Mouse (Mus musculus) fat pad, adult 2 months (tissue): ENCODE data around the gene Tmem221.

ENCODE experiments used
- DNase-seq: peaks from one replicate; pipeline ENCODE4 v3.0.0-alpha.2; 2011; ENCODE audit warnings: low read depth, low spot score; ENCODE audit errors: extremely low read depth

The Tmem221 gene

DNA sequence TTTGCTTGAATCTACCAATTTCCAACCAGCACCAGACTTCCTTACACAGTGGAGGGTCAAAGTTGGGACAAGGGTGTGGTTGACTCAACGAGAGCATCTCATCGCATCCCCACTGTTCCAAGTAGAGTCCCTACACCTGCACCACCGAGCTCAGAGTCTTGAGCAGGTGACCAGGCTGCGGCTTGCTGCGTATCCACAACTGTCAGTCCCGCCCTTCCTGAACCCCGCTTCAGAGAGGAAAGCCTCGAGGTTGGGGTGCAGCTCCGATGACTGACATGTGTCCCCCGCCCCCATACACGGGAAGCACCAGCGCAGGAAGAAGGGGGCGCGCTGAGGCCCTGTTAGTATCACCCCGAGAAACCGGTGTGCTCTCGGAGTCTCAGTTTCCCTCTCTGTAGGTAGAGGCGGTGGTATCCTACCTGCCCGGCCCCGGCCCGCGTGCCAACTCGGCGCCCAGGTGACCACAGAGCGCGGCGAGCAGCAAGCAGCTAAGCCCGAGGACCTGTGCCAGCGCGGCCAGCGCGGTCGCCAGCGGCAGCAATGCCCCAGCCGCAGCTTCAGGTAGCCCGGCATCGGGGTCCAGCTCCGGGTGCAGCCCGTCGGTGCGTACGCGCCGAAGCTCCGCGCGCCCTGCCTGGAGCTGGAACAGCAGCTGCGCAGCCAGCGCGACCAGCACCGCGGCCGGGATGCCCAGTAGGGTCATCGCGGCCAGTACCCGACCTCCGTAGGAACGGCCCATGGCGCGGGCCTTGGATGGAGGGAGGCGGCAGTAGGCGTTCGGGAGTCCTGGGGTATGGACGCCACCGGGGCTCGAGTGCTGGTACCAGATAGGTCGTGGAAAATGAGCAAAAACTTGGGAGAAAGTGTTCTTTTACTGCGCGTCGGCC lies at the start of gene Tmem221:
Gene Tmem221 (minus strand): TSS at position 801 of the 887 bp plus-strand sequence.
- no peak for DNase-seq

DNA sequence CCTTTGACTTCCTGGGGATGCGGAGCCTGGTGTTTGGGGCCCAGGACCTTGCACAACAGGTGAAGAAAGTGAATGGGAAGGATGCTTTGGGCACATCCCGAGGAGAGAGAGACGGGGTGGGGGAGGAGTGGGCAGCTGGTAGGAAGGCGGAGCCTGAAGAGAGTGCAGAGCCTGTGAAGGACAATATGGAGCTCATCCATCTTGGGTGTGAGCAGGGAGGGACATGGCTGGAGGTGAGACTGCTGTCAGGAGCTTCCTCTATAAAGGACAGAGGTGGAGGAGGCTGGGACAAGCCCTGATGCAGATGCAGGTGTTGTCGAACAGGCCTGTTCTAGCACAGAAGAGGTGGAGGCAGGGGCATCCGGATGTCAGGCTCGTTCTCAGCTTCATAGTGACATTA lies 45.4 kb upstream of the Tmem221 start:
- DNase-seq: no peak

DNA sequence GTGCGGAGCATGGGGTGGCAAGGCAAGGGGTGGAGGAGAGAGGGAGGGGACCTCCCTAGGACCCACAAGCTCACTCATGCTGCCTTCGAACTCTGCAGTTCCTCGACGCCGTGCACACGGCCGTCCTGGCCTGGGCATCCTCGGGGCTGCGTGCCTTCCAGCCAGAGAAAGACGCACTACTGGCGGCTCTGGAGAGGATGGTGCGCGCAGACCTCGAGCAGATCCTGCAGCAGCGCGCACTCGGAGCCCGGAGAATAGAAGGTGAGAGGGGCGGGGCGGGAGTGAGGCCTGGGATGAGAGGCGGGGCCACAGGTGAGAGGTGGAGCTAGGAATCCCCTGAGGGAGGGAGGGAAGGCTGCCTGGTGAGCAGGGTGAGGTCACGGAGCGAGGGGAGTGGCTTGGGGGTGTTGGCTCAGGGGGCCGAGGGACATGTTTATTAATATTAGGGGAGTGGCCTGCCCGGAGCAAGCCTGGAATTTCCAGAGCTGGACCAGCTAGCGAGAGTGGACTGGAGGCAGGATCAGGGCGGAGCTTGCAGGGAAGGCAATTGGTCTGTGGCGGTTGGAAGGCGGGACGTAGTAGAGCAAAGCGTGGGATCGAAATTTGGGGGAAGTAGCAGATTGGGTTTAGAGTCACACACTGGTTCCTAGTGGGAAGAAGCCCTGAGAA lies 44.1 kb upstream of the Tmem221 start:
- DNase-seq: no peak

DNA sequence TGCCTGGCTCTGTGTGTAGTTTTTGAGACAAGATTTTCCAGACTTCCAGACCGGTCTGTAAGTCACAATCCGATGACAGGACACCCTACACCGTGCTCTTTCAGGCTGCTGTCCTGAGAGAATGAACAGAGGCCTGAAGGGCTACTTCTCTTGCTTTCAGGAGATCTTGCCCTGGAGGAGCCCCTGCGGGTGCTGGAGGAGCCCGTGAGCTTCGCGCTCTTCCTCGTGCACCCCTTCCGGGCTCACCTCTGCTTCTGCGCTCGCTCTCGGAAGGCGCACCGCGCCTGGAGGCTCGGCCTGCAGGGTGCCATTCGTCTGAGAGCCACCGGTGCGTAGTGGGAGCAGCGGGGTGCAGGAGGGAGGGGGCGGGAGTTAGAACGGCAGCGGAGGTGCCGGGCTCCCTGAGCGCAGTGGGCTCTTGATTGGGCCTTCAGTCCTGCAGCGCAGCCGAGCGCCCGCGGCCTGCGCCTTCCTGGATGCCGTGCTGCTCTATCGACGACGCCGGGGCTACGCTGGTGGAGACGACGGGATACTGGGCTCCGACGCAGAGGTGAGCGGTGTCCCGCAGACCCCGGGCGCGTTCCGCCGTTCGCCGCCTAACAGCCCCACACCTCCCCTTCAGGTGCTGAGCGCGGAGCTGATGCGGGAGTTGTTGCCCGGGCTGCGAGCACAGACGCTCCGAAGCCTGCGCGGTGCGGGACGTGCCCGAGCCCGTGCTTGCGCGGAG lies 43.4 kb upstream of the Tmem221 start:
- no peak for DNase-seq

DNA sequence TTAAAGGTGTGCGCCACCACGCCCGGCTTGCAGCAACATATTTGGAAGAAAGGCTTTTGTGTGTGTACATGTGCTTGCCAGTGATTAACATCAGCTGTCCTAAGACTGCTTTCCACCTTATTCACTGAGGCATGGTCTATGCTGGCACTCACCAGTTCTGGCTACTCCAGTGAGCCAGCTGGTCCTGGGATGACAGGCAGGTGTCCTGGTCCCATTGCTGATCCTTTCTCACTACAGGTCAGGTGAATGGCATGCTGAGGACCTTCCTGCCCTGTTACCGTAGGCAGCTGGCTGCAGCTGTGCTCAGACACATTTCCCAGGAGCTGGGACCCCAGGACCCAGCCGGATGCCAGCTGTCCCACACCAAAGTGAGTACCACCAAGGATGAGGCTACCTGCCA lies 40.2 kb upstream of the Tmem221 start:
- DNase-seq: no peak

DNA sequence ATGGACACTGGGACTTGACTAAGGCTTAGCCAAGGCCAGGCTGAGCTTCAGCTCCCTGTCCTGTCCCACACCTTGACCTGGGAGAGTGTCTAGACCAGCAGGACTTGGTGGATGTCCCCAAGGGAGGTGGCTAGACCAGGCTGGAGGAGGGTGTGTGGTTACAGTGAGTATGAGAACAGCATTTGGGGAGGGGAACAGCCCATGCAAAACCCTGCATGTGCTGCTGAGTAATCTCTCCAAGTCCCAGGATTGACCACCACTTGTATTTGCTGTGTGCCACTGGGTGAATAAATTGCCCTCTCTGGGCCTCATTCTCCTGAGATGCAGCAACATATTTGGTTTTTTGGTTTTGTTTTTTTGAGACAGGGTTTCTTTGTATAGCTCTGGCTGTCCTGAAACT lies 39.7 kb upstream of the Tmem221 start:
- no peak for DNase-seq

DNA sequence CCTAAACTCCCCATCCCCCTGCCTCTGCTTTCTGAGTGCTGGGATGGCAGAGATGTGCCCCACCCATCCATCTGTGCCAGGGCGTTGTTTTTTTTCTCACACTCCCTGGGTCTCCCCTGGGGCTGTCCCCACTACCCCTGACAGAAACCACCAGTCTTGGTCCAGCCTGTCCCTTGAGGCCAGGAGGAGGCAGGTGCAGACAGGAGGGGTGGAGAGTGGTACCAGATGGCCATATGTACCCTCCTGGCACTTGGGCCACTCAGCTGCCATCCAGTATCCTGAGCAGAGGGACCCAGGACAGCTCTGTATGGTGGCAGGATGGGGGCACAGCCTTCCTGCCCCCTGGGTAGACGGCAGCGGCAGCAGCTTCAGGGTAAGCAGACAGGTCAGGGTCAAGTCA lies 38.8 kb upstream of the Tmem221 start, which contains the start of gene Fam129c:
Gene Fam129c (plus strand): TSS at position 198 of the 400 bp plus-strand sequence.
- DNase-seq: no peak

DNA sequence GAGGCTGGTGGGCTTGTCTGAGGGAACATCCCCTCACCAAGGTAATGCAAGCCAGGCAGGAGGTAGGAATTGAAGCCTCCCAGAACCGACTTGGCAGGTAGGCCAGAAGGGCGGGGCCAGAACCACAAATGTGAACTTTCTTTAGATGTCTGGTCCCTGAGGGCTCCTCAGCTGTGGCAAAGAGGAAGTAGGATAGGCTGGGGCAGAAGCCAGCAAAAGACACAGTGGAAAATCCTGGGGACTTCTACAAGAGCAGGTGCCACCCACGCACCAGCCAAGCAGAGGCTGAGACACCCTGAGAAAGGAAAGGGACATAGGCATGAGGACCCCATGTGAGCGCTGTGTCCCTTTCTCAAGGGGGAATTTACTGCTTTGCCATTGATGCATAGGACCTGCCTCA lies 38.1 kb upstream of the Tmem221 start:
- DNase-seq: no peak

DNA sequence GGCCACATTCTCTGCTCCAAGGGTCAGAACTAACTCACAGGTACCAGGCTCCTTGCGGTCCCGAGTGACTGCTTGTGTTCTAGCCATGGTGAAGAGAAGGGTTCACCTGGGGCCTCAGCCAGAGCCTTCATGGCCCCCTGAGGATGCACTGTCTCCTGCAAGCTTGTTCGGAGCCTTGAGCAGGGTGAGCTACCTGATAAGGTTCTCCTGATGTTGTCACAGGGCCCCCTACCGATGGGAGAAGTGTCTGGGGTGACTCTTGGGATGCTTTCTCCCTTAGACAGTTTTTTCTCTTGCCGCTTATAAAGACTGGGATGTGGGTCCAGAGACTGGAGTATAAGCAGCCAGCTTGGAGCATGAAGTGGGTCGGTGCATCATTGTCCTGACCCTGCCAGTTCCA lies 37.7 kb upstream of the Tmem221 start:
- DNase-seq: no peak

DNA sequence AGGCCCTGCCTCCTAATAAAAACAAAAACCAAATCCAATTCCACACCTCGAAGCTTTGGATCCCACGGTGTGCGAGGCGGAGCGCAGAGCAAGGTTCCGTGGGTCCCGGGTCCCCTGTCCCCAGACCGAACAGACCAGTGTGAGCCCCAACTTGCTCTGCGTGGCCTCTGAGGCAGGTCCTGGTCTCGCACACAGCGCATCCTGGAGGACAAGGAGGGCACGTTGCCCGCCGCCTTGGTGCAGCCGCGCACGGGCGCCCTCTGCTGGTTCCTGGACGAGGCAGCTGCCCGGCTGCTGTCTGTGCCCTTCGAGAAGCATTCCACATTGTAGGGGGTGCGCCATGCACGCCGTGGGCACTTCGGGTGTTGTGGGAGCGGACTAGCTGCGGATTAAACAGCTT lies 37.2 kb upstream of the Tmem221 start:
- no peak for DNase-seq

DNA sequence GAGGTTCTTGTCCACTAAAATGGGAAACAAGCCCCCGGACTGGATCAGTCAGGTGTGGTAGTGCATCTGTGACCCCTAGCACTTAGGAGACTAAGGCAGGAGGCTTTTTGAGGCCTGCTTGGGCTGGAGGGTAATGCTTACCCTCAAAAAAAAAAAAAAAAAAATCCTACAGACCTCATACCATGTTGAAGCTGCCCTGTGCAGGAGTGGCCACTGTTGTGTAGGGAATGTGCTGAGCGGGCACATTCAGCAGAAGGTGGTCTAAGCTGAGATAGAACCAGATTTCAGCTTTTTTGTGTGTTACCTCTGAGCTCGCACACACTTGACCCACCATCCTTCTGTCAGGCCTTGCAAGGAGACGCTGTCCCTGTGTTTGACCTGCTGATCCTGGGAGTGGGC lies 35.7 kb upstream of the Tmem221 start:
- no peak for DNase-seq

DNA sequence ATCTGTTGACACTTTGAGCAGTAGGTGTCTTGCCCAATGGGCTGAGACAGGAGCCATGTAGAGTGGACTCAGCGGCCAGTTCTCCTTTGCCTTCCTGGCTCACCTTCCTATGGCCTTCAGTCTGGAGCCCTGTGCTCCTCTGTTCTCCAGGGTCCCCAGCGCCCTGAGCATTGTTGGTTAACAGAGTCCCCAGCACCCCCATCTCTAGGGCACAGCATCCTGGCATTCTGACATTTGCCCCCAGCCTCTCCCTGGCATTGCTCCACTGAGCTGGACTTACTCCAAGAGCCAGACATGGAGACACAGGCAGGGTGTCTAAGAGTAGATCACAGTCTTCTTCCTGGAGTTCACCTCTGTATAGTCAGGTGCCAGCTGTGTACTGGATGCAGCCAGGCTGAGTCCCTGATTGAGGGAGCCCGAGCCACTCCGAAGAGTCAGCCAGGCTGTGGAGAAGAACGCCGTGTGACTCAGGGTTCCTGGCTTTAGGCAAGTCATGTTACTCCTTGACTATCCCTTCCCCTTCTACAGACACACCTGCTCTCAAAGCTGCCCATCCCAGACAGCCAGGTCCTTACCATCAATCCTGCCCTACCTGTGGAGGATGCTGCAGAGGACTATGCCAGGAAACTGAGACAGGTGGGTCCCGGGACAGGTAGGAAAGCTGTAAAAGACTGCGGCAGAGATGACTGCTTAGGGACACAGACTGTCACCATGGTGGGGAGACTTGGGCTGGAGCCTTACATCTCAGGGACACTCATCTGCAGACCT lies 35.1 kb upstream of the Tmem221 start:
- DNase-seq: no peak

DNA sequence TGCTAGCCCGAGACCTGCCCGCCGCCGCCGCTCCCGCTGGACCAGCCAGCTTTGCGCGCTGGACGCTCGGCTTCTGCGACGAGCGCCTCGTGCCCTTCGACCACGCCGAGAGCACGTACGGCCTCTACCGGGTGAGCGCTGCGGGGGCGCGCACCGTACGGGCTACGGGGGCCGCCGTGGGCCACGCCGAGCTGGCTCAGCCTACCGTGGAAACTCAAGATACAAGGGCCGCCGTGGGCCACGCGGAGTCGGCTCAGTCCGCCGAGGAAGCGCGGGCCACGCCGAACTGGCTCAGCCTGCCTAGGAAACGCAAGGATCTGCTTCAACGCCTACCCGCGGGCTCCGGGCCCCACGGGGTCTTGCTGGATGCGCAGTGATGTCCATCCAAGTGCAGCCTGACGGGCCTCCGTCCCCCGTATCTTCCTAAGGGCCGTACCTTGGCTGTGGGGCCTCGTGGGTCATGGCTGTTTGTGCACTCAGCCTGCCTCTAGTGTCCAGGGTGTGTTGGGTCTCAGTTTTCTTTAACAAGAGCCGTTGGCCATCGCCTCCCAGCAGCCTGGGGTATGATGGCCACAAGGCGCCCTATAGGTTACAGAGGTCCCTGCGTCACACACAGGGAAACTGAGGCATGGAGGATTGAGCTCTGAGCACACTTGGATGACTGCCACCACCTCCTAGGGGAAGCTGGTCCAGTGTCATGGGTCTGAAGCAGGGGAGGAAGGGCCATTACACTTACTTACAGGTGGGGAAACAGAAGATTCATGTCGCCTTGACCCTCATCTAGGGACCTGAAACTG lies 33.9 kb upstream of the Tmem221 start:
- no peak for DNase-seq

DNA sequence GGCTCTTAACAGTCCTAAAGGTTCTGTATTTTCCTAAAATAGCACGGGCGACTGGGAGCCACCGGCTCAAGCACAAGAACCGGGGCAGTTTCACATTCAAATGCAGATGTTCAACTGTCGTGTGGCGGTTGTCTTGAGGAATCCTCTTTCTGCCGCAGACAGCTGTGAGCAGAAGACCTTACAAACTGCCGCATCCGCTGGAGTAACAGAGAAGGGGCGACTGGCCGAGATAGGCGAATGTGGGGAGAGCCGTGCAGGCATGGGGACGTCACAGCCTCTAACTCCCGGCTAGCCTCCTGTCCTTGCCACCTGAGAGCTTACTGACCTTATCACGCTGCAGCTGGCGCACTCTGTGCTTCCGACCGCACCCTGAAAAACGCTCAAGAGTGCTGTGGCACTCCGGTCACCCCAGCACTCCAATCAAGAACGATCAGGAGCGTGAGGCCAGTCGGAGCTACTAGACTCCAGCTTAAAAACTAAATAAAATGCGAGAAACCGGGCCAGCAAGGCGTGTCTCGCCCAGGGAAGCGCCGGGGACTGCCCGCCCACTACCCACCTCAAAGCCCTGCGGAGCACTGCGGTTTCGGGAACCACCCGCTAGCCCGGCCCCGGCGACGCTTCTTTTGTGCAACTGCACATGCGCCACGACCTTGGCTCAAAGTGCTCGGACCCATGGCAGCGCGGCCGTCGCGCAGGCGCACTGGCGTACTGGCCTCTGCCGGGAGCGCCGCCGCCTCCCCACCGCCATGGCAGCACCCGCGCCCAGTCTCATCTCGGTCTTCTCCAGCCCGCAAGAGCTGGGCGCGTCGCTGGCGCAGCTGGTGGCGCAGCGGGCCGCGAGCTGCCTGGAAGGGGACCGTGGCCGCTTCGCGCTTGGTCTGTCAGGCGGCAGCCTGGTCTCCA lies 33.1 kb upstream of the Tmem221 start, which contains the start of gene Pgls:
Gene Pgls (plus strand): TSS at position 706 of the 903 bp plus-strand sequence.
- DNase-seq: no peak

DNA sequence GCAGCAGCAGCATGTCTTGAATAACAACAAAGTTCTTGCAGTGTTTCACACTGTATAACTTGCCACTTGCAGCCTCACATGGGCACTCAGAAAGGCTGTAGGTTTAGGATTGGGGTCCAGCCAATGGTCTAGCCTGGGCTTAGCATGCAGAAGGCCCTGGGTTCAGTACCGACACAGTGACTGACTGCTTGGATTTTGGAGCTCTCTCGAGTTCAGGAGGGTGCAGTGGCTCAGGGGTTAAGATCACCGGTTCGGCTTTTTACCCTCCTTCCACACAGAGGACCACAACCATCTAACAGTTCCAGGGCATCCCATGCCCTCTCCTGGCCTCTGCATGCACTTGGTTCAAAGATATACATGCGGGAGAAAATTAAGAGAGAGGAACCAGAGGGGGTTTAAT lies 32.3 kb upstream of the Tmem221 start:
- DNase-seq: no peak

DNA sequence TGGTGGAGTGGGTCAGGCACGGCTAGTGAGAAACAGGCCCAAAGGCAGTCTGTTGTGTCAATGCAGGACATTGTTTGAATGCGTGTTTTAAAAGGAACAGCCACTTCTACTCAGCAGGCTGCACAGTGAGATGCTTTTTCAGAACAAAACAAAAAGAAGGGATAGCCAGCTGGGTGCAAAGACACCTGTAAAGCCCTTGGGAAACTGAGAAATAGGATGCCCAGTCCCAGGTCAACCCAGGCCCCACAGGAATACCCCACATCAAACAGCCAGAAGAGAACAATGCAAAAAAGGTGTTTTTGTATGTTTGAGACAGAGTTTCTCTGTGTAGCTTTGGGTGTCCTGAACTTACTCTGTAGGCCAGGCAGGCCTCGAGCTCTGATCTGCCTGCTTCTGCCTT lies 30.1 kb upstream of the Tmem221 start:
- DNase-seq: no peak

DNA sequence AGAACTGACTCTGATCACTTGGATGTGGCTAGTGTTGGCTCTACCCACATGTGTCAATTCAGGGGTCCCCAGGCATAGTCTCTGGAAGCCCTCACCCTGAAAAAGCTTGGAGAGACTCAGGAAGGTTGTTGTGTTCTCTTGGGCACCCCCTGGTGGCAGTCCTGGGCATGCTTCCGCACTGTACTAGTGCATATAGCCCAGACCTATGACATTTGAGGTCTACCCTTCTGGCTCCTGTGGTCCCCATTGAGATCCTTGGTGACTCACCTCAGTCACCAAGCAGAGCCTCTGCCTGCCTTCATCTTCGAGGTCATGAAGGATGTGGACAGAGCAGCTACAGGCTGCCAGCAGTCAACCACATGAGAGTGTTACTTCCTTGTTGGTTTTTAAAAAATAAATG lies 28.2 kb upstream of the Tmem221 start:
- DNase-seq: no peak

DNA sequence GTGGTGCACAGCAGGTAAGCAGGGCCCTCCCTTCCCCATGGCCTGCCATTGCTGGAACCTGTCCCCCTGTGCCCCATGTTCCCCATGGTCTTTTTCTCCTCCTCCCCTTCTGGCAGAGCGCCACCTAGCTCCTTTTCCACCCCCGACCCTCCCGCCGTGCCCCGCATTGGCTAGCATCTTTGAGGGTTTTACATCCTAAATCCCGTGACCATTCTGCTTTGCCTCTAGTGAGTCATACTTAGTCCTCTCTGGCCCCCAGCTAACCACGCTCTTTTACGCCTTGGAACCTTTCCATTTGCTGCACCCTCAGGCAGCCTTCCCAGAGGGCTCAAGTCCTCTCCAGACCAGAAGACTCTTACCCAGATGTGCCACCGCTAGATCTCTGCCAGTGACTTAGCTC lies 21.5 kb upstream of the Tmem221 start:
- no peak for DNase-seq

DNA sequence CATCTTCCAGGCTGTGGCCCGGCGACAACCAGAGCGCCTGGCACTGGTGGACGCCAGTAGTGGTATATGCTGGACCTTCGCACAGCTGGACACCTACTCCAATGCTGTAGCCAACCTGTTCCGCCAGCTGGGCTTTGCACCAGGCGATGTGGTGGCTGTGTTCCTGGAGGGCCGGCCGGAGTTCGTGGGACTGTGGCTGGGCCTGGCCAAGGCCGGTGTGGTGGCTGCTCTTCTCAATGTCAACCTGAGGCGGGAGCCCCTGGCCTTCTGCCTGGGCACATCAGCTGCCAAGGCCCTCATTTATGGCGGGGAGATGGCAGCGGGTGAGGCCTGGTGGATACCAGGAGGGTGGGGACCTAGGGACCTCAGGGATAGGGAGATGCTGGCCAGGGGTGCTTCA lies 20.8 kb upstream of the Tmem221 start:
- no peak for DNase-seq
